Mouse (Mus musculus): ENCODE results near the gene Olfr170. TPM values are rescaled to one million over a fixed set of nuclear protein-coding genes. Genes with fewer than 3 reads are reported as not detected.
"Not testable (repeated sequence)": the region's sequence is repeated elsewhere in the genome, so short reads cannot be mapped to it uniquely, and the experiment has no call there.

Gene Olfr170
- not detected in 2 replicates for polyA plus RNA-seq (2012)

DNA sequence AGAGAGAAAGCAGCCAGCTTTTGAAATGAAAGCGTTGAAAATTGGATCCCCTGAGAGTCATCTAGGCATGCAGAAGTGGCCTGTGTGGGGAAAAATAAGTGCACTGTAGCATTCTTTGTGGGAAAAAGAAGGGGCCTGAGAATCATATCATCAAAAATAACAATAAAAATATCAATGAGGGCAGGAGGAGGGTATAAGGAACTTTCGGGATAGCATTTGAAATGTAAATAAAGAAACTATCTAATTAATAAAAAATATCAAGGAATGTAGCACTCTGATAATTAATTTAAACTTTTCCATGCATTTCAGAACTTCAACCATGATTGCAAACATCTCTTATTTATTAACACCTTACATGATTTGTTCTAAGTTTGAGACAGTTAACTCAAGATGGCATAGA is at the start of gene Olfr170:
Gene Olfr170 (minus strand): TSS at position 101 of the 400 bp plus-strand sequence.
- H3K36me3 ChIP-seq (ENCODE audit: control insufficient read depth); H3K9me3 ChIP-seq (ENCODE audit: control insufficient read depth, low read length); H3K4me1 ChIP-seq (ENCODE audit: control insufficient read depth); H3K27me3 ChIP-seq (ENCODE audit: control insufficient read depth); H3K4me3 ChIP-seq (replicated peaks): not testable (repeated sequence)

DNA sequence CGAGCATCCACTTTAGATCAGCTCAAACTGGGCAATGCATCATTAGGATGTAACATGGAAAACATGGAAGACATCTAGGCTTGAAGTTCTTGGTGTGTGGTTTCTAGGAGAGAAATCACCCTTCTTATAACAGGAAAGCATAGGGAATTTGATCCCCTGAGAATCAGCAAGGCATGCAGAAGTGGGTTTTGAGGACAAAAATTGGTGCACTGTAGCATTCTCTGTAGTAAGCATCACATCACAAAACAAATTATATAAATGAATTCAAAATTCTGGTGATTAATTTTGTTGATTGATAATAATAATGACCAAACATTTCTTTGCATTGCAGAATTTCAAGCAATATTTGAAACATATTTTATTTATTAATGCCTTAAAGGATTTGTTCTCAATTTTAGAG is 18.1 kb upstream of the Olfr170 start, which contains the start of gene Olfr171:
Gene Olfr171 (minus strand): TSS at position 101 of the 400 bp plus-strand sequence.
- H3K9me3 ChIP-seq (ENCODE audit: control insufficient read depth, low read length) = peaks cover 11% of the 10 kb centered on the region
- no peak within 1 kb of the TSS for H3K4me3 ChIP-seq (replicated peaks)
- no peaks in the 10 kb centered on the region for H3K36me3 ChIP-seq (ENCODE audit: control insufficient read depth)
- H3K27me3 ChIP-seq (ENCODE audit: control insufficient read depth) = no peaks in the 10 kb centered on the region
- H3K4me1 ChIP-seq (ENCODE audit: control insufficient read depth) = no peaks in the 10 kb centered on the region
- no peak for TF ChIP-seq TAL1 (IDR thresholded peaks at IDR 0.05; ENCODE audit: low read length)
- TF ChIP-seq GATA1 (IDR thresholded peaks at IDR 0.05; ENCODE audit: low read length) = no peak

DNA sequence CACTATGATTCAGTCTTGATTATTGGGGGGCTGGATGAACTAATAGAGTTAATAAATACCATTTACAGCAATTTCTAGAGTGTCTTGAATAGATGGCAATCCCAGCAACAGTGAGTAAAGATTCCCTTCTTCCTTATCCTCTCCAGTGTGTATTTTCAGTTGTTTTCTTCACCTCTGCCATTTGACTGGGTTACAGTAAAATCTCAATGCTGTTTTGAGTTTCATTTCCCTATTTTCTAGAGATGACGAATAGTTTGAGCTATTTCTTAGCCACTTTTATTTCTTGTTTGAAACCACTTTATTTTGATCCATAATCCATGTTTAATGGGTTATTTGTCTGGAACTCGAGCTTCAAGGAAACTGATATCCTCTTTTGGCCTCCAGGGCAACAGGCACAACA is 8.5 kb downstream of the Olfr170 start:
- H3K27me3 ChIP-seq (ENCODE audit: control insufficient read depth) = no peaks in the 10 kb centered on the region
- TF ChIP-seq TAL1 (IDR thresholded peaks at IDR 0.05; ENCODE audit: low read length) (no peak), GATA1 (IDR thresholded peaks at IDR 0.05; ENCODE audit: low read length) (no peak)
- peaks cover 4% of the 10 kb centered on the region; the same call in 1 of the 2 replicates for H3K9me3 ChIP-seq (ENCODE audit: control insufficient read depth, low read length)
- no peak overlapping the region for H3K4me3 ChIP-seq (replicated peaks)
- H3K4me1 ChIP-seq (ENCODE audit: control insufficient read depth) = no peaks in the 10 kb centered on the region
- H3K36me3 ChIP-seq (ENCODE audit: control insufficient read depth) = no peaks in the 10 kb centered on the region

DNA sequence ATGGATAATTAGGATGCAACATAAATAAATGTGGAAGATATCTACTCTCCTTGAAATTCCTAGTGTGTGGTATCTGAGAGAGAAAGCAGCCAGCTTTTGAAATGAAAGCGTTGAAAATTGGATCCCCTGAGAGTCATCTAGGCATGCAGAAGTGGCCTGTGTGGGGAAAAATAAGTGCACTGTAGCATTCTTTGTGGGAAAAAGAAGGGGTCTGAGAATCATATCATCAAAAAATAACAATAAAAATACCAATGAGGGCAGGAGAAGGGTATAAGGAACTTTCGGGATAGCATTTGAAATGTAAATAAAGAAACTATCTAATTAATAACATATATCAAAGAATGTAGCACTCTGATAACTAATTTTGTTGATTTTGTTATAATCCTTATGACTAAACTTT is 40.0 kb downstream of the Olfr170 start, which contains the start of gene Olfr169:
Gene Olfr169 (minus strand): TSS at position 101 of the 400 bp plus-strand sequence.
- not testable (repeated sequence) for H3K9me3 ChIP-seq (ENCODE audit: control insufficient read depth, low read length); H3K4me1 ChIP-seq (ENCODE audit: control insufficient read depth); H3K4me3 ChIP-seq (replicated peaks); H3K27me3 ChIP-seq (ENCODE audit: control insufficient read depth); H3K36me3 ChIP-seq (ENCODE audit: control insufficient read depth)

Other genes starting within 250 kb of the Olfr170 start
- not detected in 2 replicates for gene Olfr165, start 188.7 kb downstream of the Olfr170 start, polyA plus RNA-seq (2012)
- not detected in 2 replicates for gene Olfr166, start 128.2 kb downstream of the Olfr170 start, polyA plus RNA-seq (2012)
- gene Olfr167, start 89.6 kb downstream of the Olfr170 start, polyA plus RNA-seq (2012) = not detected in 2 replicates
- gene Olfr168, start 76.3 kb downstream of the Olfr170 start, polyA plus RNA-seq (2012) = not detected in 2 replicates
- gene Olfr169, start 40.1 kb downstream of the Olfr170 start, polyA plus RNA-seq (2012) = not detected in 2 replicates
- gene Olfr171, start 18.0 kb upstream of the Olfr170 start, polyA plus RNA-seq (2012) = 0.06 TPM in 1 of 2 replicates, not detected in the other
- not detected in 2 replicates for gene Lamp3, start 94.5 kb upstream of the Olfr170 start, polyA plus RNA-seq (2012)
- 0.01 TPM in 1 of 2 replicates, not detected in the other for gene B3gnt5, start 148.3 kb upstream of the Olfr170 start, polyA plus RNA-seq (2012)